Mouse (Mus musculus) hindbrain, embryonic 16.5 days (tissue): ENCODE measurements around the gene Tacstd2. TPM values are rescaled to one million over a fixed set of nuclear protein-coding genes. Genes with fewer than 3 reads are reported as not detected.

Experiments
- ATAC-seq: fragments of 200-750 bp; cut with Nextera tagmentation; 2 replicates; pipeline ENCODE4 v1.8.0; 2017; ENCODE audit warnings: moderate TSS enrichment, moderate library complexity
- H3K27ac ChIP-seq: fragments of 300-500 bp; sonication (generic); 2 replicates; pipeline ENCODE4 v1.5.1; 2014; ENCODE audit warnings: low read depth, mild to moderate bottlenecking, control low read depth, low read length, moderate library complexity
- H3K27me3 ChIP-seq: fragments of 300-500 bp; sonication (generic); replicated peaks from 2 replicates; pipeline ENCODE4 v1.6.1; 2014; ENCODE audit warnings: low read length; ENCODE audit not compliant: control insufficient read depth, insufficient read depth
- H3K36me3 ChIP-seq: fragments of 300-500 bp; sonication (generic); 2 replicates; pipeline ENCODE4 v1.6.1; 2014; ENCODE audit warnings: mild to moderate bottlenecking, low read length, moderate library complexity, mixed read lengths; ENCODE audit not compliant: control insufficient read depth, insufficient read depth
- H3K4me1 ChIP-seq: fragments of 300-500 bp; sonication (generic); 2 replicates; pipeline ENCODE4 v1.6.1; 2014; ENCODE audit warnings: low read depth, low read length; ENCODE audit not compliant: control insufficient read depth, insufficient read depth
- H3K4me2 ChIP-seq: fragments of 300-500 bp; sonication (generic); 2 replicates; pipeline ENCODE4 v1.6.1; 2014; ENCODE audit warnings: mild to moderate bottlenecking, low read length, control low read depth, moderate library complexity
- H3K4me3 ChIP-seq: fragments of 300-500 bp; sonication (generic); 2 replicates; pipeline ENCODE4 v1.5.1; 2014; ENCODE audit warnings: mild to moderate bottlenecking, low read length, control low read depth, moderate library complexity
- H3K9ac ChIP-seq: fragments of 300-500 bp; sonication (generic); 2 replicates; pipeline ENCODE4 v1.6.1; 2014; ENCODE audit warnings: low read depth, mild to moderate bottlenecking, control low read depth, low read length, moderate library complexity
- H3K9me3 ChIP-seq: fragments of 300-500 bp; sonication (generic); 2 replicates; pipeline ENCODE4 v1.6.1; 2014; ENCODE audit warnings: mild to moderate bottlenecking, low read length, moderate library complexity; ENCODE audit not compliant: control insufficient read depth
- WGBS: fragments of 180-500 bp; shearing (Covaris S2); extraction: QIAGEN DNeasy Blood & Tissue Kit; methylation state at CpG from one replicate; pipeline ENCODE4 v1.1.7; 2014; 5-methylcytosine and 5-hydroxymethylcytosine counted together
- polyA plus RNA-seq: library from polyadenylated mRNA; unstranded; fragments of >200 nt; fragmentation: Nextera tagmentation; extraction: Ambion mirVana; gene quantifications from 2 replicates; pipeline ENCODE4 v1.2.1, GENCODE M21; 2015

Tacstd2 gene
- 2.1 and 2.8 TPM in 2 replicates for polyA plus RNA-seq

DNA sequence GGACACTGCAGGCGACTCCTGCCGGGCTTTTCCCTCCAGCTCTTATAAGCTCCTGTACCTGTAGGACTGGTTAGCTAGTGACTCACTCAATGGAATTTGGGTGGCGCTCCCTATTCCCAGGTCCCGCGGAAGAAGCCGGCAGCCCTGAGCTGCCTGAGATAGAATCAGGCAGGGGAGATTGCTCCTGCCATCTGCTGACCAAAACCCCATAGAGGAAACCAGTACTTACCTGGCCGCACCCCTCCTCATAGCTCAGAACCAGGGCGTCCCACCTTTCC lies at the start of gene Tacstd2:
Gene Tacstd2 (minus strand): TSS at position 20 of the 278 bp plus-strand sequence.
- Histone ChIP-seq H3K36me3 (no peaks in the 10 kb centered on the region), H3K4me2 (peak within 1 kb of the TSS; percentile 87), H3K27ac (no peak within 1 kb of the TSS), H3K27me3 (peaks cover 39% of the 10 kb centered on the region), H3K4me1 (peaks cover 13% of the 10 kb centered on the region), H3K4me3 (peak within 1 kb of the TSS; percentile 58), H3K9ac (peak within 1 kb of the TSS; percentile 65), H3K9me3 (no peaks in the 10 kb centered on the region)
- no peak for ATAC-seq
- 3% methylated on average over 8 of the region's 8 CpGs for WGBS

DNA sequence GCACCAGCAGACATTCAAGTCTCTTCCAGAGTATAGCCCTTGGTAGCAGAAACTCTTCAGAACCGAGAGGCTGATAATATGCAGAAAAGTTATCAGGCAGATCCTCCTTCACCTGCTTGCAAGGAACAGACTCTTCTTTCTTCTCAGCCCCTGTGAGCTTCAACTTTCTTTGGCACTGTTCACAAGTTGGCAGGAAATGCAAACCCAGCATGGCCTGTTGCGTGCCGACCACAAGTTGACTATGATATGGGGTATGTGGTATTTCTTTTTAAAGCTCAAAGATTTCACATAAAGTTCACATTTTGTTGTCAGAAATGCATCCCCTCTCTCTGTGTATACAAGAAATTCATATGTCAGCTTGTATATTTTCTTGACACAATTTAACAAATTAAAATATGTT lies 30.7 kb upstream of the Tacstd2 start:
- Histone ChIP-seq H3K27me3 (no peaks in the 10 kb centered on the region), H3K27ac (no peak overlapping the region), H3K4me1 (no peaks in the 10 kb centered on the region), H3K4me3 (no peak overlapping the region), H3K36me3 (no peaks in the 10 kb centered on the region), H3K4me2 (no peak overlapping the region), H3K9ac (no peak overlapping the region), H3K9me3 (no peaks in the 10 kb centered on the region)
- WGBS = 89% methylated on average over 3 of the region's 3 CpGs
- no peak for ATAC-seq

DNA sequence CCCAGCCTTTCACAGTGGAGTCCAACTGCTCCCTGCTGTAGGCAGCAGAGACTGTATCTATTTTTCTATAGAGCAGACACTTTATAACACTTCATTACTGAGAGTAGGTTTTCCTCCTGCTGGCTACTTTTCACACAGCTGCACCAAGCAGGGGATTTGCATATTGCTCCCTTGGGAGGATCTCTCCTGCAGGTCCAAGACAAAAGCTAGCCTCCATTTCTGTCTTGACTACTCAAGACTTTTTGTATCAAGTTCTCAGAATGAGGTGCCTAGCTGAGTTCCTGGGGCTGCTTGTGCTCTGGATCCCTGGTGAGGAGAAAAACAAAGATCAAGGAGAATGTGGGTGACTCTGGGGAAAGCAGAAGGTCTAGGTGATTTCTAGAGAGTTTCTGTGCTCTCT lies 19.8 kb upstream of the Tacstd2 start:
- H3K4me2 ChIP-seq = no peak overlapping the region
- H3K9ac ChIP-seq = no peak overlapping the region
- no peak overlapping the region for H3K27ac ChIP-seq
- no peak for ATAC-seq
- no peaks in the 10 kb centered on the region for H3K9me3 ChIP-seq
- H3K4me1 ChIP-seq = no peaks in the 10 kb centered on the region
- no peak overlapping the region for H3K4me3 ChIP-seq
- H3K36me3 ChIP-seq = no peaks in the 10 kb centered on the region
- H3K27me3 ChIP-seq = no peaks in the 10 kb centered on the region

DNA sequence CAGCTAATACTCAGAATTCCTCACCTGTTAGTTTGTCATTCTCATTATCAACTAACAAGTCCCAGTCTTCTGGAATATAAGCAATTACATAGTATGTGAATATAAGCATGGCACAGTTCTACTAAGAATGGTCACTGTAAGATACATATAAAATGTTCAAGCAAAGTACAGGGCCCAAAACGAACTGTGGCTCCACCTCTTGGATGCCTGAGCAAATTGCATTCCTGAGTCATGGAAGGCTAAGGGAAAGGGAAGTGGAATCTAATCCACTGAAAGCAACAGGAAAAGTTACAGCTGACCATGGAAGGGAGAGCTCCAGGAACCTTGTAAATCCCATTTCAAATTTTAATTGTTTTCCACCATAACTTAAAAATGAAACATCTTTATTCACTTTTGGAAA lies 14.0 kb upstream of the Tacstd2 start:
- H3K9me3 ChIP-seq = no peaks in the 10 kb centered on the region
- WGBS = 15% methylated on average over 1 of the region's 1 CpGs
- no peak overlapping the region for H3K27ac ChIP-seq
- H3K4me2 ChIP-seq = no peak overlapping the region
- no peaks in the 10 kb centered on the region for H3K36me3 ChIP-seq
- no peaks in the 10 kb centered on the region for H3K27me3 ChIP-seq
- H3K4me3 ChIP-seq = no peak overlapping the region
- no peaks in the 10 kb centered on the region for H3K4me1 ChIP-seq
- no peak for ATAC-seq
- no peak overlapping the region for H3K9ac ChIP-seq

DNA sequence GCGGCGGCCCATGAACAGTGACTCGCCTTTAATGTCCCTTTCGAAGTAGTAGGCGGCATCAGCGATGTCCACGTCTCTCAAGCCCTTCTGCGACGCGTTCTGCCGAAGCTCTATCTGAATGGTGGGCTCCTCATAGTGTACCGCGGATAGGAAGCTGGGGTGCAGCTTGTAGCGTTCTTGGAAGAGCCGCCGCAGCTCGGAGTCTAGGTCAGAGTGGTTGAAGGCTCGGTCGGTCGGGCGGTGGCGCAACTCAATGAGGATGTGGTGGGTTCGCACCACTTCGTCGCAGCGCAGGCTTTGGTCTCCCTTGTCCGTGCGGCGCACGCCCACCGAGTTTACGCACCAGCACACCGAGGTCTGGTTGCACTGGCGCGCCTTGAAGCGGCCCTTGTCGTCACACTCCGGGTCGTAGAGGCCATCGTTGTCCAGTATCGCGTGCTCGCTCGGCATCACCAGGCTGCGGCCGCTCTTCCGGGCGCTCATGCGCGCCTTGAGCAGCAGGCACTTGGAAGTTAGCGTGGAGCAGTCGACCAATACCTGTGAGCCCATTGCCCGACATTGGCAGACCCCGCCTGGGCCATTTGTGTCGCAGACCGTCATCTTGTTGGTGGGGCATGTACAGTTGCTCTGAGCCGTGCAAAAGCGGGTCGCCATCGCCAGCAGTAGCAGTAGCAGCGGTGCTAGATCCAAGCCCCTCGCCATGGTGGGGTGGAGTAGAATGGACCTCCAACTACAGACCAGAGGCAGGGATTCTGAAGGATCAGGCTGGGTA lies 405 bp downstream of the Tacstd2 start:
- H3K27ac ChIP-seq = no peak overlapping the region
- H3K4me3 ChIP-seq = peak overlapping the region; percentile 58
- WGBS = under 1% methylated on average over 62 of the region's 62 CpGs
- H3K9ac ChIP-seq = peak overlapping the region; percentile 65
- H3K36me3 ChIP-seq = no peaks in the 10 kb centered on the region
- H3K9me3 ChIP-seq = no peaks in the 10 kb centered on the region
- H3K4me1 ChIP-seq = peaks cover 13% of the 10 kb centered on the region
- H3K4me2 ChIP-seq = peak overlapping the region; percentile 87
- peaks cover 42% of the 10 kb centered on the region for H3K27me3 ChIP-seq
- peak; percentile 83 for ATAC-seq

DNA sequence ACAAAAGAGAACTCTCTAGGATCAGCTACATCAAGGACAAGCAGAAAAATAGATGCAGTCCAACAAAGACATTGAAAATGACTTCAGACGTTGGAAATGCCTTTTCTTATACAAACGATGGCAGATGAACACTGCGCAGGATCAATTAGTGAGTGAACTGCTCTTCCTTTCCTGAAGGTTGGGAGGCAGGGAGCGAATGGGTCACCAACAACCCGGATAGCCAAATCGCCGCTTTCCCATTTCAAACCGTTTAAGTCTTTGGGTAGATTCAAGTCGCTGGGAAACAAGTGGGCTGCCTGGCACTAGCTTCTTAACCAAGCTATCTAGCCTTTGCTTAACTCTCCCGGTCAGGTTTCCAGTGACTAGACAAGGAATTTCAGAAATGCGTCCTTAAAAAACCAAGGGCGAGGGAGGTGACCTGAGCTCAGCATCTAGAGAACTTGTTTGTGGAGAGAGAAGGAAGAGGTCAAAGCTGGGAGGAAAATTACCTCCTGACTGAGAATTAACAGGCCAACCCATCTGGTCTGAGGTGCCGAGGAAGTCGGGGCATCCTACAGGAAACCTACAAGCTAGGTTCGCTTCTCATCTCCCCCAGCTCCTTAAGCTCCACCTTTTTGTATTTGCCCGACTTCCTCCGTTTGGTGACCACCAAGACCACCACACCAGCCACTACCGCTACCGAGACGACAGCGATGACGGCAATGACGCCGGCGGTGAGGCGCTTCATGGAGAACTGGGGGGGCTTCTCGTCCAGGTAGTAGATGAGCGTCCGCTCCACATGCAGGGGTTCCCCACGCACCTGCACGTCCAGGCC lies 1.2 kb downstream of the Tacstd2 start:
- no peak overlapping the region for H3K27ac ChIP-seq
- no peaks in the 10 kb centered on the region for H3K36me3 ChIP-seq
- H3K9me3 ChIP-seq = no peaks in the 10 kb centered on the region
- peak overlapping the region; percentile 58 for H3K4me3 ChIP-seq
- H3K4me2 ChIP-seq = peak overlapping the region; percentile 87
- H3K4me1 ChIP-seq = peaks cover 13% of the 10 kb centered on the region
- H3K9ac ChIP-seq = peak overlapping the region; percentile 65
- WGBS = 10% methylated on average over 31 of the region's 31 CpGs
- peak; percentile 44; the same call in 1 of the 2 replicates for ATAC-seq
- H3K27me3 ChIP-seq = peaks cover 43% of the 10 kb centered on the region

DNA sequence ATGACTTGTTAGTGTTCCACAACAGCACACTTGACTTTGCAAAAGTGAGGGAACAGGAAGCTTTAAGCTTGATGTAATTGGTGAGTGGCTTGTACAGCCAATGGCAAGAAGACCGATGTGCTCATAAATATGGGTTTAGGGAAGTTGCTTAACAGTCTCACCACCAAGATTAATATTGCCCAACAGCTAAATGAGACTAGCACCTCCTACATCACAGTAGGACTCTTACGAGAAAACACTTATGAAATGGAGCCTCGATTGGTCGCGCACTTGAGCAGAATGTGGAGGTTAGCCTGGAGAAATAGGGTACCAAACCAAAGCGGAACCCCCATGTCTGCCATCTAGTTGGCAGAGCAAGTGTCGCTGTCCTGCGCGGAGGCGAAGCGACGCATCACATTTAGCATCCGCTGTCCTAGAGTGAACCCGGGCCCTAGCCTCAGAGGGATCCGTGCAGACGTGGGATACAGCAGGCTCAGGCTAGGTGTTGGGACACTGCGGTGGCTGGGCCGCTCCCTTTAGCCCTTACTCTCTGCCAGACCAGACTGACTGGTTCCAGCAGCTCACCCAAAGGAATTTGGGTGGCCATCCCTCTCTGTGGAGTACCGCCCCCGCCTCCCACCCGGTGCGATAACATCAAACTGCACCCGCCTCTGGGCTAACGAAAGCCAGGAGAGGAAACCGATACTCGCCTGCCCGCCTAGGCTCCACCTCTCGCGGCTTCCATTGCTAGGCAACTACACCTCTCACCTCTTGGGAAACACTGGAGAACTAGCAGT lies 2.7 kb downstream of the Tacstd2 start:
- no peaks in the 10 kb centered on the region for H3K9me3 ChIP-seq
- H3K27ac ChIP-seq = no peak overlapping the region
- WGBS = 9% methylated on average over 29 of the region's 29 CpGs
- peak; percentile 51; the same call in 1 of the 2 replicates for ATAC-seq
- peaks cover 13% of the 10 kb centered on the region for H3K4me1 ChIP-seq
- H3K9ac ChIP-seq = peak overlapping the region; percentile 41
- H3K4me2 ChIP-seq = peak overlapping the region; percentile 59
- H3K36me3 ChIP-seq = no peaks in the 10 kb centered on the region
- peak overlapping the region; percentile 35 for H3K4me3 ChIP-seq
- peaks cover 43% of the 10 kb centered on the region for H3K27me3 ChIP-seq

DNA sequence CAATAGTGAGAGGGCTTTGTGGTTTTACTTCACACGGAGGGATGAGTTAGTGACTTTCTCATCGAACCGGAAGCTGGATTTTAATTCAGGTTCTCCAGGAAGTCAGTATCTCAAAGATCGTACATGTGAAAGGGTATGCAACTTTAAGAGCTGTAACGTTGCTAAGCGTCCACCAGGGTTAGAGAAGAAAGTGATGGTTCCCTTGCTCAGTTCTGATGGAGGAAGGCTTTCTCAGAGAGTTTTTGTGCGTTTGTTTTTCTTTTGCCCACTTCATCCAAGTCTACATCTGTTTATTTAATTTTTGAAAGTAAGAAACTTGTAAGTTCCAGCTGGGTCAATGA lies 3.8 kb downstream of the Tacstd2 start:
- Histone ChIP-seq H3K4me1 (peaks cover 13% of the 10 kb centered on the region), H3K4me3 (no peak overlapping the region), H3K9me3 (no peaks in the 10 kb centered on the region), H3K4me2 (no peak overlapping the region), H3K27ac (no peak overlapping the region), H3K27me3 (peaks cover 41% of the 10 kb centered on the region), H3K9ac (no peak overlapping the region), H3K36me3 (no peaks in the 10 kb centered on the region)
- 69% methylated on average over 7 of the region's 7 CpGs for WGBS
- no peak for ATAC-seq
